Mouse (Mus musculus) heart, adult 2 months (tissue): Measurements from ENCODE around the gene Phkg1.
"Not testable (repeated sequence)": the region's sequence is repeated elsewhere in the genome, so short reads cannot be mapped to it uniquely, and the experiment has no call there.

Source experiments
- CTCF ChIP-seq: fragments of 200-600 bp; IDR thresholded peaks from 2 replicates; pipeline ENCODE4 v1.8.1; 2022; ENCODE audit warnings: antibody characterized with exemption, mild to moderate bottlenecking, moderate library complexity
- EP300 ChIP-seq: fragments of 200-500 bp; IDR thresholded peaks from 2 replicates; pipeline ENCODE4 v1.6.1; 2011; ENCODE audit warnings: low read depth, low read length, control low read depth; ENCODE audit not compliant: insufficient read depth
- POLR2A ChIP-seq: fragments of 200-500 bp; IDR thresholded peaks from 2 replicates; pipeline ENCODE4 v1.6.1; 2011; ENCODE audit warnings: mild to moderate bottlenecking, low read depth, low read length, control low read depth; ENCODE audit not compliant: insufficient read depth

DNA sequence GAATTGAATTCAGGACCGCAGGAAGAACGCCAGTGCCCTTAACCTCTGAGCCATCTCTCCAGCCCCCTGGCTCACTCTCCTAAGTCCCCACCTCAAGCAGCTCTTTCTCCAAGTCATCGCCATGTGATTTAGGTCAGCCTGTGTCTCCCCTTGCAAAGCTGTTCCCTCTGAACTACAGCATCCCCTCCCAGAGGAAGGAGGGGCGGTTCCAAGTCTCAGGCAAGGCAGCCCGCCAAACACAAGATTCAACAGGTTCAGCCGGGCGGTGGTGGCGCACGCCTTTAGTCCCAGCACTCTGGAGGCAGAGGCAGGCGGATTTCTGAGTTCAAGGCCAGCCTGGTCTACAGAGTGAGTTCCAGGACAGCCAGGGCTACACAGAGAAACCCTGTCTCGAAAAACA, 17.1 kb upstream of the Phkg1 start:
- TF ChIP-seq POLR2A, CTCF, EP300: not testable (repeated sequence)
